In genomic region chr7:46316948-46317347, GRCm38 (mm10) we compare ENCODE assay signal across 11 mouse cellular contexts. TPM values are rescaled to one million over a fixed set of nuclear protein-coding genes. Genes with fewer than 3 reads are reported as not detected.
DNase-seq lines count a peak whose midpoint lies in the region; ATAC-seq and TF ChIP-seq lines count a peak whose summit lies in the region.
"Had no signal": no experiment of that assay in that cellular context is flagged by ENCODE, and none has a peak within 500 bp of the region (broad histone marks: within the 10 kb centered on the region; RNA-seq: fewer than 3 reads in every experiment).

No protein-coding gene starts in this region.

- H3K4me2 ChIP-seq in kidney, embryonic 14.5 days (replicated peaks; ENCODE audit: low read depth, low read length): no peak overlapping the region
- H3K4me2 ChIP-seq in midbrain, postnatal 0 days (ENCODE audit: low read depth, low read length, poor library complexity, severe bottlenecking): no peak overlapping the region
- no peak overlapping the region for H3K4me2 ChIP-seq in midbrain, embryonic 13.5 days (replicated peaks)
- no peak overlapping the region for H3K4me2 ChIP-seq in stomach, postnatal 0 days (replicated peaks; ENCODE audit: low read depth)

- TF ChIP-seq EP300 in stomach, postnatal 0 days (optimal IDR thresholded peaks at IDR 0.05): no peak

- no peak overlapping the region for H3K4me3 ChIP-seq in kidney, embryonic 14.5 days (ENCODE audit: low read length)
- H3K4me3 ChIP-seq in midbrain, postnatal 0 days (ENCODE audit: low read depth, low read length): no peak overlapping the region
- H3K4me3 ChIP-seq in midbrain, embryonic 13.5 days (replicated peaks): no peak overlapping the region
- no peak overlapping the region for H3K4me3 ChIP-seq in stomach, postnatal 0 days (ENCODE audit: low read depth, low read length)

- peak overlapping the region; percentile 37; the same call in 1 of the 2 replicates for H3K27ac ChIP-seq in kidney, embryonic 14.5 days (ENCODE audit: low read depth, low read length)
- no peak overlapping the region for H3K27ac ChIP-seq in midbrain, postnatal 0 days (ENCODE audit: low read depth, low read length)
- no peak overlapping the region for H3K27ac ChIP-seq in midbrain, embryonic 13.5 days
- no peak overlapping the region for H3K27ac ChIP-seq in stomach, postnatal 0 days (replicated peaks)

- H3K4me1 ChIP-seq in kidney, embryonic 14.5 days (ENCODE audit: control insufficient read depth, insufficient read depth, low read length): peaks cover 12% of the 10 kb centered on the region
- H3K4me1 ChIP-seq in midbrain, postnatal 0 days (ENCODE audit: insufficient read depth, low read length): 0 out of 2 replicates have a peak, but pooled peaks cover 5% of the 10 kb centered on the region
- H3K4me1 ChIP-seq in midbrain, embryonic 13.5 days (replicated peaks): peaks cover 12% of the 10 kb centered on the region
- no peaks in the 10 kb centered on the region for H3K4me1 ChIP-seq in stomach, postnatal 0 days (replicated peaks; ENCODE audit: control insufficient read depth, insufficient read depth)

- H3K9ac ChIP-seq in kidney, embryonic 14.5 days (ENCODE audit: low read depth, low read length): no peak overlapping the region
- no peak overlapping the region for H3K9ac ChIP-seq in midbrain, postnatal 0 days (replicated peaks; ENCODE audit: low read length, poor library complexity, severe bottlenecking)
- no peak overlapping the region for H3K9ac ChIP-seq in midbrain, embryonic 13.5 days (replicated peaks)
- H3K9ac ChIP-seq in stomach, postnatal 0 days (ENCODE audit: low read length): no peak overlapping the region

- peak; percentile 65 to 76 for DNase-seq in cerebellum, postnatal 10 days
- DNase-seq in cerebellum, adult 9-11 months: no peak
- DNase-seq in kidney, postnatal 10 days: no peak
- DNase-seq in midbrain, postnatal 0 days (ENCODE audit: low spot score): peak; percentile 64
- DNase-seq in stomach, postnatal 0 days (ENCODE audit: low spot score): no peak
- DNase-seq in layer of hippocampus, postnatal 14 days (ENCODE audit: low spot score in 2 of 2): no peak

- ATAC-seq in kidney, embryonic 14.5 days (ENCODE audit: low FRiP score, low TSS enrichment): peak; percentile 94
- ATAC-seq in midbrain, postnatal 0 days (ENCODE audit: low FRiP score): no peak
- no peak; the same call in 1 of the 2 replicates for ATAC-seq in midbrain, embryonic 13.5 days
- ATAC-seq in stomach, postnatal 0 days (ENCODE audit: low FRiP score, low TSS enrichment): peak; percentile 40; the same call in 1 of the 2 replicates

- 13% methylated on average over 7 of the region's 7 CpGs for WGBS in kidney, embryonic 14.5 days
- 7% methylated on average over 7 of the region's 7 CpGs for WGBS in midbrain, postnatal 0 days
- 15% methylated on average over 7 of the region's 7 CpGs for WGBS in midbrain, embryonic 13.5 days
- 7% methylated on average over 7 of the region's 7 CpGs for WGBS in stomach, postnatal 0 days

- H3K36me3 ChIP-seq in kidney, embryonic 14.5 days (ENCODE audit: control insufficient read depth, insufficient read depth, low read length): no peaks in the 10 kb centered on the region
- H3K36me3 ChIP-seq in midbrain, postnatal 0 days (ENCODE audit: insufficient read depth, low read length): no peaks in the 10 kb centered on the region
- no peaks in the 10 kb centered on the region for H3K36me3 ChIP-seq in midbrain, embryonic 13.5 days
- H3K36me3 ChIP-seq in stomach, postnatal 0 days (ENCODE audit: control insufficient read depth, insufficient read depth, low read length): no peaks in the 10 kb centered on the region
- H3K36me3 ChIP-seq: G1E had no signal

- TF ChIP-seq CTCF in midbrain, postnatal 0 days (IDR thresholded peaks at IDR 0.05): no peak
- TF ChIP-seq CTCF in stomach, postnatal 0 days (IDR thresholded peaks at IDR 0.05; ENCODE audit: low read depth): no peak

- no peaks in the 10 kb centered on the region for H3K27me3 ChIP-seq in kidney, embryonic 14.5 days (ENCODE audit: control insufficient read depth, insufficient read depth, low read length)
- no peaks in the 10 kb centered on the region for H3K27me3 ChIP-seq in midbrain, postnatal 0 days (ENCODE audit: insufficient read depth, low read length)
- H3K27me3 ChIP-seq in midbrain, embryonic 13.5 days: no peaks in the 10 kb centered on the region
- no peaks in the 10 kb centered on the region for H3K27me3 ChIP-seq in stomach, postnatal 0 days (ENCODE audit: control insufficient read depth, insufficient read depth, low read length)

- H3K9me3 ChIP-seq in kidney, embryonic 14.5 days (ENCODE audit: control insufficient read depth, low read length): no peaks in the 10 kb centered on the region
- no peaks in the 10 kb centered on the region for H3K9me3 ChIP-seq in midbrain, postnatal 0 days (ENCODE audit: low read length)
- H3K9me3 ChIP-seq in midbrain, embryonic 13.5 days: no peaks in the 10 kb centered on the region
- no peaks in the 10 kb centered on the region for H3K9me3 ChIP-seq in stomach, postnatal 0 days (ENCODE audit: control insufficient read depth, low read length)

RNA-seq across cellular contexts. Expression of gene Myod1, which starts 59.3 kb away (rescaled TPM):
- 0.34 and 0.37 TPM in 2 replicates for polyA plus RNA-seq in kidney, embryonic 14.5 days (2014; fragmentation: Nextera tagmentation; extraction: Ambion mirVana)
- total RNA-seq in midbrain, postnatal 0 days (2014; rRNA removed): 2.8 TPM in 1 of 2 replicates, not detected in the other
- 0.11 and 0.52 TPM in 2 replicates for polyA plus RNA-seq in midbrain, postnatal 0 days (2015; fragmentation: Nextera tagmentation; extraction: Ambion mirVana)
- not detected in 2 replicates for polyA plus RNA-seq in midbrain, embryonic 13.5 days (2015; fragmentation: Nextera tagmentation; extraction: Ambion mirVana)
- 0.50 and 0.79 TPM in 2 replicates for polyA plus RNA-seq in stomach, postnatal 0 days (2015; fragmentation: Nextera tagmentation; extraction: Ambion mirVana)
- not detected for total RNA-seq in layer of hippocampus, postnatal 14 days (2021)
- total RNA-seq: megakaryocyte, adult 5-6 weeks had no signal
- polyA plus RNA-seq: G1E; intestine, embryonic 14.5 days had no signal

Comparison
In these comparisons a context has a peak if more than half of its experiments do, and no peak if none do; other contexts are left out.
1. DNase-seq: peak in cerebellum, postnatal 10 days (2 of 2) and midbrain, postnatal 0 days (single experiment); none in cerebellum, adult 9-11 months (single experiment), kidney, postnatal 10 days (single experiment), stomach, postnatal 0 days (single experiment) and layer of hippocampus, postnatal 14 days (0 of 2).
2. ATAC-seq: peak in kidney, embryonic 14.5 days (single experiment) and stomach, postnatal 0 days (single experiment); none in midbrain, postnatal 0 days (single experiment) and midbrain, embryonic 13.5 days (single experiment).